Mouse (Mus musculus) frontal cortex, adult 2 months (tissue): ENCODE data around the gene Myb. TPM values are rescaled to one million over a fixed set of nuclear protein-coding genes. Genes with fewer than 3 reads are reported as not detected.
"Not testable (repeated sequence)": the region's sequence is repeated elsewhere in the genome, so short reads cannot be mapped to it uniquely, and the experiment has no call there.

ENCODE experiments used
- DNase-seq, 2 experiments: peaks; one replicate each; pipeline ENCODE4 v3.0.0; 2022; ENCODE audit warnings: low spot score in 1 of 2; ENCODE audit errors: extremely low spot score in 1 of 2
- polyA plus RNA-seq: library from polyadenylated mRNA; depleted of rRNA; stranded (reverse); fragments of >200 nt; gene quantifications from 2 replicates; pipeline ENCODE4 v1.2.3, GENCODE M21; 2012

The Myb gene
- polyA plus RNA-seq, 1 experiment: 0.24 TPM

GRCm38 (mm10) chr10:21172650-21173200 is 11.9 kb upstream of the Myb start:
- no peak for DNase-seq

GRCm38 (mm10) chr10:21168466-21168865 is 7.7 kb upstream of the Myb start:
- DNase-seq: no peak

GRCm38 (mm10) chr10:21167842-21168241 is 7.1 kb upstream of the Myb start:
- DNase-seq: no peak

- DNase-seq: no peak
These were observed 6.4 kb upstream of the Myb start for GRCm38 (mm10) chr10:21167165-21167564.

GRCm38 (mm10) chr10:21165411-21165810 is 4.6 kb upstream of the Myb start:
- DNase-seq: no peak

GRCm38 (mm10) chr10:21162124-21162523 is 1.3 kb upstream of the Myb start:
- no peak for DNase-seq

- DNase-seq: peak in 1 of 2 experiments; percentile 4
These were observed 743 bp upstream of the Myb start for GRCm38 (mm10) chr10:21161359-21162094.

- peak in 1 of 2 experiments; percentile 10 for DNase-seq
These were observed 938 bp downstream of the Myb start for GRCm38 (mm10) chr10:21159697-21160394.

GRCm38 (mm10) chr10:21158918-21159443 is 1.8 kb downstream of the Myb start:
- DNase-seq: peak in 1 of 2 experiments; percentile 3

- DNase-seq: peak in 1 of 2 experiments; percentile 53
These were observed 2.5 kb downstream of the Myb start for GRCm38 (mm10) chr10:21158111-21158917.

GRCm38 (mm10) chr10:21156953-21157499 is 3.8 kb downstream of the Myb start:
- no peak for DNase-seq

GRCm38 (mm10) chr10:21156416-21156815 is 4.4 kb downstream of the Myb start:
- DNase-seq: no peak

- no peak for DNase-seq
These were observed 5.9 kb downstream of the Myb start for GRCm38 (mm10) chr10:21154927-21155326.

- DNase-seq: no peak
These were observed 7.4 kb downstream of the Myb start for GRCm38 (mm10) chr10:21153433-21153832.

GRCm38 (mm10) chr10:21152812-21153211 is 8.0 kb downstream of the Myb start:
- no peak for DNase-seq

GRCm38 (mm10) chr10:21151320-21151719 is 9.5 kb downstream of the Myb start:
- no peak for DNase-seq

- not testable (repeated sequence) for DNase-seq
These were observed 10.8 kb downstream of the Myb start for GRCm38 (mm10) chr10:21149945-21150344.

- no peak for DNase-seq
These were observed 14.1 kb downstream of the Myb start for GRCm38 (mm10) chr10:21146719-21147118.

- no peak for DNase-seq
These were observed 14.5 kb downstream of the Myb start for GRCm38 (mm10) chr10:21146263-21146662.
